Mouse (Mus musculus): ENCODE data around the gene Dlg5. TPM values are rescaled to one million over a fixed set of nuclear protein-coding genes. Genes with fewer than 3 reads are reported as not detected.

The Dlg5 gene
- polyA plus RNA-seq, 1 experiment from 2014 or later = 6.0 TPM

DNA sequence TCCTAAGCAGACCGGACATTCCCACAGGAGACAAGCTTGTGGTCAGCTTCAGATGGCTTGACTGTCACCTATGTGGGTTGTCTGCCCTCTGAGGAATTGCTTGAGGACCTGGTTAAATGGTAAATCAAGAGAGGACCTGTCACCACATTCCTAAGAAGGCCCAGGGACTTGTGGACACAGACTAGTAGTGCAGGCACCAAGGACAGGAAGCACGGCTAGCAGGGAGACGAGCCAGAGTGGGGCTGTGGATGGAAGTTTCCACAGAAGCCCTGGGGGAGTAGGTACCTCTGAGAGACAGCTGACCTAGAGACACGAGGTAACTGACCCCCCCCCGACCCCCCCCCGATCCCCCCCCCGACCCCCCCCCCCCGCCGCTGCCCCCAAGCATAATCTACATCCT, 39.4 kb downstream of the Dlg5 start:
- peak; percentile 14; the same call in 1 of the 2 replicates for ATAC-seq
- no peak overlapping the region for H3K4me2 ChIP-seq (replicated peaks; ENCODE audit: low read depth, low read length)
- TF ChIP-seq CTCF (IDR thresholded peaks at IDR 0.05) (peak; percentile 37), EP300 (IDR thresholded peaks at IDR 0.05) (no peak)
- H3K36me3 ChIP-seq (ENCODE audit: insufficient read depth, low read length) = no peaks in the 10 kb centered on the region
- 34% methylated on average over 6 of the region's 9 CpGs for WGBS
- DNase-seq (ENCODE audit: low spot score) = peak; percentile 51
- no peaks in the 10 kb centered on the region for H3K9me3 ChIP-seq (ENCODE audit: low read length)
- H3K4me3 ChIP-seq (ENCODE audit: low read depth, low read length) = no peak overlapping the region
- peaks cover 9% of the 10 kb centered on the region; the same call in 1 of the 2 replicates for H3K4me1 ChIP-seq (ENCODE audit: insufficient read depth, low read depth, low read length)
- H3K27me3 ChIP-seq (replicated peaks; ENCODE audit: insufficient read depth, low read length) = no peaks in the 10 kb centered on the region
- no peak overlapping the region for H3K27ac ChIP-seq (ENCODE audit: low read length)
- no peak overlapping the region for H3K9ac ChIP-seq (replicated peaks; ENCODE audit: low read depth)

DNA sequence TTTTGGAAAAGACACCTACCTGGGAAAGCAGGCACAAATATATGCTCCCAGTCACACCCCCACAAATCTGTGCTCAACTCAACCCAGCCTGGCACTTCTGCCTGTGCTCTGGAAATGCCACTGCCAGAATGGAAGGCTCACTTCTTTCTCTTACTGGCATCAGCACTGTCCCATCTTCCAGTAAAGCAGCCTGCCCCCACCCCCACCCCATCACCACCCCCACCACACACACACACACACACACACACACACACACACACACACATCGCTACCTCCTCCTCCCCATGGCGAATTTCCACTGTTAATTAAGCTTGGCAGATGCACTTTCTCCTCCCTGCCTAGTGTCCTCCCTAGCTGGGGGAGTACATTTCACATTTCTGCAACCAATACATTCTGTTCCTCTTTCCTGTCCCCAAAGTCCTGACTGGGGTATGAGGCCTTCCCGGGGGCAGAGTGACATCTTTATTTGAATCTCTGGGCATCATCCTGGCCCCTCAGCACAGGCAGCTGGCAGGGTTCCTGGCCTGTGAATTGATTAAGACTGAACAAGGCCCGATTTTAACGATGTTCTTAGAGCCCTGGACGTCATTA, 40.3 kb downstream of the Dlg5 start:
- no peak overlapping the region for H3K27ac ChIP-seq (ENCODE audit: low read length)
- peaks cover 15% of the 10 kb centered on the region; the same call in 1 of the 2 replicates for H3K4me1 ChIP-seq (ENCODE audit: insufficient read depth, low read depth, low read length)
- no peak overlapping the region for H3K4me3 ChIP-seq (ENCODE audit: low read depth, low read length)
- H3K9ac ChIP-seq (replicated peaks; ENCODE audit: low read depth) = no peak overlapping the region
- DNase-seq (ENCODE audit: low spot score) (no peak), ATAC-seq (no peak)
- no peaks in the 10 kb centered on the region for H3K9me3 ChIP-seq (ENCODE audit: low read length)
- H3K36me3 ChIP-seq (ENCODE audit: insufficient read depth, low read length) = no peaks in the 10 kb centered on the region
- 26% methylated on average over 4 of the region's 6 CpGs for WGBS
- H3K4me2 ChIP-seq (replicated peaks; ENCODE audit: low read depth, low read length) = no peak overlapping the region
- H3K27me3 ChIP-seq (replicated peaks; ENCODE audit: insufficient read depth, low read length) = no peaks in the 10 kb centered on the region
- no peak for TF ChIP-seq CTCF (IDR thresholded peaks at IDR 0.05)
- TF ChIP-seq EP300 (IDR thresholded peaks at IDR 0.05) = no peak

DNA sequence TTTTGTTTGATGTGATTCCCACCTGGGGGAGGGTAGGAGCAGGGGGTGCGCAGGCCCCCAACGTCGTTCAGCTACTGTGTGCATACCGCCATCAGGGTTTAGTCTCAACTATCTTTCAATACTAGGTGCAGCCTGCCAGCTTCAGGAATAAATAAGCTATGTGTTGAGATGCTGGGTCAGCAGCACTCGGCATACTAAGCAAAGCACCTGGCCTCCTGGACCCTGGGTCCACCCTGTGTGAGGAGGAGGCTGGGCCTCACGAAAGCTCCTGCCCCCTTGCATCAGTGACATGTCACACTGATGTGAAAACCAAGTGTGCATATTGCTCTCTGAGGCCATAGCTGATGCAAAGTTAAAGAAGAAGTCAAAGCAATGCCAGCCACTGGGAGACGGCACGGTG, 42.5 kb downstream of the Dlg5 start:
- DNase-seq (ENCODE audit: low spot score) (no peak), ATAC-seq (no peak)
- 91% methylated on average over 8 of the region's 8 CpGs for WGBS
- Histone ChIP-seq H3K4me3 (ENCODE audit: low read depth, low read length) (no peak overlapping the region), H3K4me1 (ENCODE audit: insufficient read depth, low read depth, low read length) (peaks cover 28% of the 10 kb centered on the region; the same call in 1 of the 2 replicates), H3K4me2 (replicated peaks; ENCODE audit: low read depth, low read length) (no peak overlapping the region), H3K9ac (replicated peaks; ENCODE audit: low read depth) (no peak overlapping the region), H3K27ac (ENCODE audit: low read length) (no peak overlapping the region), H3K9me3 (ENCODE audit: low read length) (no peaks in the 10 kb centered on the region), H3K36me3 (ENCODE audit: insufficient read depth, low read length) (0 out of 2 replicates have a peak, but pooled peaks cover 3% of the 10 kb centered on the region), H3K27me3 (replicated peaks; ENCODE audit: insufficient read depth, low read length) (no peaks in the 10 kb centered on the region)
- TF ChIP-seq EP300 (IDR thresholded peaks at IDR 0.05) = no peak
- TF ChIP-seq CTCF (IDR thresholded peaks at IDR 0.05) = no peak

DNA sequence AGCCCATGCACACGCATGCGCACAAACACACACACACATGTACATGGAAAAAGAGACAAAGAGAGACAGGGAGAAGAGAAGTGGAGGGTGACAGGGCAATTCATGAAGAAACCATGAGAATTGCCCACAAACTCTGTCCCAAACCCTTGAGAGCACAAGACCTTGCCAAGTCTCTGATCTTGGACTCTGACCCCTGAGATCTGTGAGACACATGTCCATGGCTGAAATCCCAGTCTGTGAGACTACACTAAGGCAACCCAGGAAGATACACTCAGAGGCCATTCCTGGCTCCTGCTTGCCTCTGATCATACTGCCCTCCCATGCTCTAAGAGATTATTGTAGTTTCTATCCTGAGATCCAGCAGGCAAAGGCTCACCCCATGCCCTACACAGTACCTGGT, 44.9 kb downstream of the Dlg5 start:
- no peak for DNase-seq (ENCODE audit: low spot score)
- no peaks in the 10 kb centered on the region for H3K27me3 ChIP-seq (replicated peaks; ENCODE audit: insufficient read depth, low read length)
- no peak overlapping the region for H3K27ac ChIP-seq (ENCODE audit: low read length)
- H3K9me3 ChIP-seq (ENCODE audit: low read length) = no peaks in the 10 kb centered on the region
- H3K4me2 ChIP-seq (replicated peaks; ENCODE audit: low read depth, low read length) = no peak overlapping the region
- TF ChIP-seq CTCF (IDR thresholded peaks at IDR 0.05) (no peak), EP300 (IDR thresholded peaks at IDR 0.05) (no peak)
- no peak overlapping the region for H3K4me3 ChIP-seq (ENCODE audit: low read depth, low read length)
- H3K36me3 ChIP-seq (ENCODE audit: insufficient read depth, low read length) = 0 out of 2 replicates have a peak, but pooled peaks cover 3% of the 10 kb centered on the region
- H3K4me1 ChIP-seq (ENCODE audit: insufficient read depth, low read depth, low read length) = peaks cover 18% of the 10 kb centered on the region; the same call in 1 of the 2 replicates
- no peak for ATAC-seq
- WGBS = 96% methylated on average over 2 of the region's 2 CpGs
- H3K9ac ChIP-seq (replicated peaks; ENCODE audit: low read depth) = no peak overlapping the region

GRCm38 (mm10) chr14:24199732-24200131, 46.0 kb downstream of the Dlg5 start:
- ATAC-seq (peak; percentile 77), DNase-seq (ENCODE audit: low spot score) (peak; percentile 76)
- Histone ChIP-seq H3K9ac (replicated peaks; ENCODE audit: low read depth) (no peak overlapping the region), H3K9me3 (ENCODE audit: low read length) (no peaks in the 10 kb centered on the region), H3K4me3 (ENCODE audit: low read depth, low read length) (no peak overlapping the region), H3K27me3 (replicated peaks; ENCODE audit: insufficient read depth, low read length) (no peaks in the 10 kb centered on the region), H3K4me2 (replicated peaks; ENCODE audit: low read depth, low read length) (no peak overlapping the region), H3K36me3 (ENCODE audit: insufficient read depth, low read length) (0 out of 2 replicates have a peak, but pooled peaks cover 3% of the 10 kb centered on the region), H3K27ac (ENCODE audit: low read length) (peak overlapping the region; percentile 57; the same call in 1 of the 2 replicates), H3K4me1 (ENCODE audit: insufficient read depth, low read depth, low read length) (peaks cover 18% of the 10 kb centered on the region; the same call in 1 of the 2 replicates)
- 51% methylated on average over 6 of the region's 6 CpGs for WGBS
- no peak for TF ChIP-seq CTCF (IDR thresholded peaks at IDR 0.05)
- no peak for TF ChIP-seq EP300 (IDR thresholded peaks at IDR 0.05)

- Histone ChIP-seq H3K4me3 (ENCODE audit: low read depth, low read length) (no peak overlapping the region), H3K36me3 (ENCODE audit: insufficient read depth, low read length) (0 out of 2 replicates have a peak, but pooled peaks cover 3% of the 10 kb centered on the region), H3K4me1 (ENCODE audit: insufficient read depth, low read depth, low read length) (peaks cover 18% of the 10 kb centered on the region; the same call in 1 of the 2 replicates), H3K4me2 (replicated peaks; ENCODE audit: low read depth, low read length) (no peak overlapping the region), H3K27me3 (replicated peaks; ENCODE audit: insufficient read depth, low read length) (no peaks in the 10 kb centered on the region), H3K9ac (replicated peaks; ENCODE audit: low read depth) (no peak overlapping the region), H3K9me3 (ENCODE audit: low read length) (no peaks in the 10 kb centered on the region), H3K27ac (ENCODE audit: low read length) (no peak overlapping the region)
- DNase-seq (ENCODE audit: low spot score) (no peak), ATAC-seq (no peak)
- TF ChIP-seq CTCF (IDR thresholded peaks at IDR 0.05) (no peak), EP300 (IDR thresholded peaks at IDR 0.05) (no peak)
- 73% methylated on average over 5 of the region's 5 CpGs for WGBS
Measured at GRCm38 (mm10) chr14:24197865-24198264, 47.9 kb downstream of the Dlg5 start.
